Comparison of ENCODE assay signal across 15 mouse cellular contexts in the genomic region with DNA sequence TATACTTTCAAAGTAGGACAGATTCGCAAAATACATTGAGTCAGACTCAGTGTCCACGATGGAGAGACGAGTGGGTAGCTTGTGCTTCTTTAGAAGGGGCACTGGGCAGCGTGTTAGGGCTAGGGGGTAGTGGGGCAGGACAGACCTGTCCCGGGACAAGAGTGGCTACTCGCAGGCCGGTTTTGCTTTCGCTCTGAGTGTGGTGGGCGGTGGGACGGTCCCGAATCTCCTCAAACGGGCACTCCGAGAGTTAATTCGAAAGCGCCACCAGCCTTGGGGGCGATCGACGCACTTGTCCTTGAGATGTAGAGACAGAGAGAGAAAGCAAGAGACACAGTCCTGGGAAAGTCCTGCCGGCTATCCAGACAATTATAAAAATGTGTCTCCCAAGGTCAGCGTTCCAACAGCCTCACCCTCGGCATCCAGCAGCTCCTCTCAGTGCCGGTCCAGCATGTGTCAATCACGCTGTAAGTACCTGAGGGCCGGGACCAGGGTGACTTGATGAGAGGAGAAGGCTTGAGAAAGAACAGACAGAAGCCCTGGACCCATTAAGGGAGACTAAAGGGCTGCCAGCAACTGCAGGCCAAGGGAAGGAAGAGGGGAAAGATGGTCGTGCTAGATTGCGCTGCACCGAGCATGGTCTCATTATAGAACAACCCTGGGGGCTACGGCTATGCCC. TPM values are rescaled to one million over a fixed set of nuclear protein-coding genes. Genes with fewer than 3 reads are reported as not detected.
A peak's percentile ranks its signal among the peaks of the same experiment; 100 is the strongest.
DNase-seq lines count a peak whose midpoint lies in the region; ATAC-seq lines count a peak whose summit lies in the region.
"Had no signal": no experiment of that assay in that cellular context is flagged by ENCODE, and none has a peak within 500 bp of the region (broad histone marks: within the 10 kb centered on the region; RNA-seq: fewer than 3 reads in every experiment).

No protein-coding gene starts in this region.

- H3K4me2 ChIP-seq in heart, embryonic 14.5 days (ENCODE audit: low read length) = peak overlapping the region; percentile 62
- H3K4me2 ChIP-seq: kidney, embryonic 15.5 days had no signal

- H3K9me3 ChIP-seq in heart, embryonic 14.5 days (ENCODE audit: control insufficient read depth, low read length) = no peaks in the 10 kb centered on the region
- H3K9me3 ChIP-seq: kidney, embryonic 15.5 days had no signal

- no peaks in the 10 kb centered on the region for H3K36me3 ChIP-seq in heart, embryonic 14.5 days (ENCODE audit: control insufficient read depth, insufficient read depth, low read length)
- no peaks in the 10 kb centered on the region for H3K36me3 ChIP-seq in macrophage (ENCODE audit: inconsistent target)
- H3K36me3 ChIP-seq: kidney, embryonic 15.5 days had no signal

- H3K79me2 ChIP-seq in macrophage (ENCODE audit: inconsistent target) = no peaks in the 10 kb centered on the region

- peaks cover 9 to 11% of the 10 kb centered on the region in 2 experiments for H3K4me1 ChIP-seq in heart, embryonic 14.5 days (ENCODE audit: control insufficient read depth in 2 of 2, insufficient read depth in 2 of 2, low read length in 2 of 2)

- H3K27me3 ChIP-seq in heart, embryonic 14.5 days (ENCODE audit: control insufficient read depth, insufficient read depth, low read length) = no peaks in the 10 kb centered on the region; the same call in 1 of the 2 replicates
- H3K27me3 ChIP-seq: kidney, embryonic 15.5 days had no signal

- DNase-seq in heart, adult 18-20 months = no peak
- peak; percentile 79 to 81 for DNase-seq in B cell, adult 2 months
- DNase-seq in adrenal gland, postnatal 36 days = peak; percentile 18 to 19
- DNase-seq in embryo, embryonic 10 days (ENCODE audit: low spot score) = no peak
- DNase-seq in right cerebral cortex, adult 18-20 months = no peak
- DNase-seq in Muller cell, postnatal 12 days (ENCODE audit: inconsistent ontology term) = no peak
- DNase-seq: cerebellum, postnatal 25 days; layer of hippocampus, postnatal 36 days; lung, embryonic 14.5 days had no signal

- no peak for ATAC-seq in heart, embryonic 14.5 days (ENCODE audit: insufficient number of reproducible peaks, insufficient read depth, low FRiP score, low read depth)
- ATAC-seq: midbrain, embryonic 16.5 days had no signal

- WGBS in heart, embryonic 14.5 days = 45% methylated on average over 28 of the region's 28 CpGs
- 4% methylated on average over 28 of the region's 28 CpGs for WGBS in macrophage (ENCODE audit: missing documents)

- no peak overlapping the region for H3K27ac ChIP-seq in heart, embryonic 14.5 days (replicated peaks in 1 of 2; ENCODE audit: control insufficient read depth in 1 of 2, insufficient read depth in 1 of 2, low read depth in 2 of 2, low read length in 2 of 2)
- H3K27ac ChIP-seq in macrophage = no peak overlapping the region
- H3K27ac ChIP-seq: kidney, embryonic 15.5 days had no signal

- H3K4me3 ChIP-seq in heart, embryonic 14.5 days (ENCODE audit: control insufficient read depth in 1 of 2, insufficient read depth in 1 of 2, low read depth in 1 of 2, low read length in 2 of 2) = peak overlapping the region; percentile 23 to 27
- peak overlapping the region; percentile 20; the same call in 1 of the 2 replicates for H3K4me3 ChIP-seq in macrophage (ENCODE audit: inconsistent target)
- H3K4me3 ChIP-seq: kidney, embryonic 15.5 days had no signal

- H3K9ac ChIP-seq in heart, embryonic 14.5 days (ENCODE audit: low read length) = peak overlapping the region; percentile 40; the same call in 1 of the 2 replicates
- H3K9ac ChIP-seq: kidney, embryonic 15.5 days; lung, embryonic 14.5 days had no signal

RNA-seq across cellular contexts. Expression of gene Il12a, which starts 0.8 kb away (rescaled TPM):
- polyA plus RNA-seq in heart, embryonic 14.5 days (2014; fragmentation: Nextera tagmentation; extraction: Ambion mirVana) = not detected in 2 replicates
- total RNA-seq in heart, adult 18-20 months (2021) = under 1 TPM in 1 of 2 experiments, not detected in 1; 0.82 TPM
- under 1 TPM; 0.43 to 0.66 TPM for total RNA-seq in adrenal gland, postnatal 36 days (2021)
- 1 to 10 TPM in 7 of 26 experiments, under 1 TPM in 1, not detected in 18; 0.67 to 7.4 (median 2.7) TPM for total RNA-seq in macrophage (2018; cell fraction: chromatin; rRNA removed)
- total RNA-seq in macrophage (2018; cell fraction: cytosol; rRNA removed) = 1 to 10 TPM in 1 of 26 experiments, under 1 TPM in 9, not detected in 16; 0.15 to 2.0 (median 0.38) TPM
- total RNA-seq in macrophage (2018; cell fraction: nucleus; rRNA removed) = 1 to 10 TPM in 9 of 26 experiments, under 1 TPM in 4, not detected in 13; 0.66 to 6.4 (median 1.2) TPM
- 0.29 TPM in 1 of 3 replicates, not detected in the others for polyA plus RNA-seq in macrophage (2018)
- total RNA-seq: ES-E14 had no signal
- polyA plus RNA-seq: brain, embryonic 14.5 days had no signal

Comparison
In these comparisons a context has a peak if more than half of its experiments do, and no peak if none do; other contexts are left out.
1. DNase-seq: peak in B cell, adult 2 months (2 of 2) and adrenal gland, postnatal 36 days (2 of 2); none in heart, adult 18-20 months (0 of 2), embryo, embryonic 10 days (single experiment), right cerebral cortex, adult 18-20 months (single experiment) and Muller cell, postnatal 12 days (single experiment).